Mouse (Mus musculus): ENCODE results near the gene Dars2. TPM values are rescaled to one million over a fixed set of nuclear protein-coding genes. Genes with fewer than 3 reads are reported as not detected.
"Not testable (repeated sequence)": the region's sequence is repeated elsewhere in the genome, so short reads cannot be mapped to it uniquely, and the experiment has no call there.

Gene Dars2
- polyA plus RNA-seq, 1 experiment: 17.0 TPM

DNA sequence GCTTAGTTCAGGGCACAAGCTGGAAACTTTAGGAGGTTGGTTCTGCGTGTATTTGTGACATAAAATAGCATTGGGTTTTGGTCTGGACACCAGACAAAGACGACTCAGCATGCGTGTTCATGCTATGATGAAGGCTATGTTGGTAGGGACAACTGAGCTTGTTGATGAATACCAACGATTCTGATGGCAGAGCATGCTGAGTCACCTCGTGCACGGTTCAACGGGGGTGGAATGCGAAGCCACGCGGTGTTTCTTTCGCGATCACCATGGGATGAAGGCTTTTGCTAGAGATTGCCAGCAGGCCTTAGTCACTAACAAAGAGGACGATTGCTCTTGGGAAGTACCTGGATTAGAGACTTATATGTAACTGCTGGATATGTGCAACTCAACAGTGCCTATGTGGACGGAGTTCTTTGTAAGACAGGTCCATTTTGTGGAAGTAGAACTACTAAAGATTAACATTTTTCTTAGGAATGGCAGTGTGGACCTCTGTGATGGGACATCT, 35.1 kb downstream of the Dars2 start:
- no peak for DNase-seq (ENCODE audit: low spot score)

DNA sequence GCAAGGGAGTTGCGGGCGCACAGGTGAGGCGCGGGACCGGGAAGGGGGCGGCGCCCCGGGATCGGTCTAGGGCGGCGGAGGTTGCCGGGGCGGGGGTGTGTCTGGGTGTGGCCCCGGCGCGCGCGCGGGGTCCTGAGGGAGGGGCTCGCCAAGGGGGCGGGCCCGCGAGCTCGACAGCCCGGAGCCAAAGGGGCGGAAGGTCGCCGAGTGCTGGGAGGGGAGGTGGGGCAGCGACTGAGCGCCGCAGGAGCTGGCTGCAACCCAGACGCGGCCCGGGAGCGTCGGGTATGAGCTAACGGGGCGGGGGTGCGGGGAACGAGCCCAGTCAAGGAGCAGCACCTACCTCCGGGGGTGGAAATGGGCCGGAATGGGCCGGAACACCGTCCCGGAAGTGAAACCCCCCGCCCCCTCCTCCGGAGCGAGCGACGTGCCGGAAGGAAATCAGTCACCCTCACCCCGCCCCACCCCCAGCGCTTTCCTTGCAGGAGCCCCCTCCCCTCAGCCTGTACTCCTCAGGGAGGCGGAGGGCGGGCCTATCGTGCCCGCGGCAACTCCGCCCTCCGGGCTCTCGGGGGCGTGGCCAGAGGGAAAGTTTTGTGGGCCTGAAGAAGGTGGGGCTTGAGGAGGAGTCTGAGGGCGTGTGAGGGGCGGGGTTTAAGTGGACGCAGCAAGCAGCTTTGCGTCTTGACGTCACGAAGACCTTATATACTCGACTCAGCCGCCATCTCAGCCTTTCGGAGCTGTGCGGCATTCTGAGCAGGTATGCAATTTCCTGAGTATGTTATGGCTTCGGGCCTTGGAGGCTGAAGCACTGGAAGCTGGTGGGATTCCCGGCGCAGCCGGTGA, 35.8 kb downstream of the Dars2 start, which contains the start of gene Zbtb37:
TSS of gene Zbtb37 (minus strand) at position 415 of the 846 bp plus-strand sequence.
- peak; percentile 93 for DNase-seq (ENCODE audit: low spot score)

DNA sequence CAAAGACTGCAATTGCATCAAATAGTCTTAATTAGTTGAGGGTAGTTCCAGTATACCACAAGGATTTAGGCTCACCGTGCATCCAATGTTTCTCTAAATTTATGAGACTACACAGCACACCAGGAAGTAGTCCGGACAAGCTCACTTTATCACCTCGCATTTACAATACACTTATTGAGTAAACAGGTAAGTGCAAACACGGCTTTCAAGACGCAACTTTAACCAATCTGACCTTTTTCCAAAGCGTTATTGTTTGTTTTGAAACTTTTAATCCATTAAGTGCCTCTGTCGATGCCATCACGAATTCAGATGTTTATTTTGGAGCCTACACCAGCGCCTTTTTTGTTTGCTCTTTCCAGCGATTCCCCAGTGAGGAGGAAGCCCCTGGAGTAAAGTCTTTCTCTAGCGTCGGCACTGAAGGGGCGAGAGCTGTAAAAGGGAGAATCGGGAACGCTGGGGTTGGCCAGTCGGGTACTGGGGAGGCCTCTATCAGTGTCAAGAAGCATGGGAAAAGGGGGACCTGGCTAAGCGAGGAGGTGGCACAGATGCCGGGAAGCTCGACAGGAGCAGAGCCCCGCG, 36.5 kb downstream of the Dars2 start:
- DNase-seq (ENCODE audit: low spot score): no peak

DNA sequence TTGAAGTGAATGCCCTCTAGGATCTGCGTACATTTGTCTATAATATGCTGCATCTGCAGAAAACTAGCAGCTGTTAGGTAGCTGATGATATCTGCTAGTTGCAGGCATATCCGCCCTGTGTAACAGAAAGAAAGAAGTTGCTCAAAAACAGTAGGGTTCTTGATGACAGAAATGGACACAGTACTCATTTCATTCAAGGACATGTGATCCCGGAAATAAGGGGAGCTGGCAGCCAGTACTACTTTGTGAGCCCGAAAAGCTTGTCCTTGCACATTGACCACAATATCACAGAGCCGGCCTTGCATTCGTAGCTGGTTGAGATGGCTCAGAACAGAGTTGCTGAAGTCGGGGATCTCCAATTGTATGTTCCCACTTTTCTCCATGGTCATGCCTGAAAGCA, 38.1 kb downstream of the Dars2 start:
- DNase-seq (ENCODE audit: low spot score): no peak

DNA sequence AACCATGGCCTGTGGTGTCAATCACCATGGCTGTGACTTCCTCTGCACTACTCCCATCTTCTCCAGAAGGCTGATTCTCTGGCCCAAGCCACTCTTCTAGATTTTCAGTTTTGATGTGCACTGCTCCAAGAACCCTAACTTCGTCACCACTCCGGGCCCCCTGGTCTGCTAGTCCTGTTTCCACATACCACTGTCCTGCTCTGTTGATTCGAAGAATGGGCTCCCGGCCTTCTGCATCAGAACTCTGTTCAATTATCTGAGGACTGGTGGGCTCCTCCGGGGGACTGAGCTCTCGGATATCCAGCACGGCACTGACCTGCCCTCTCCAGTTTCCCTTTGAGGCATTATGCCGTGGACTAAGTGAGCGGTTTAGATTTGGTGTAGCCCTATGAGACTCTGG, 38.6 kb downstream of the Dars2 start:
- no peak for DNase-seq (ENCODE audit: low spot score)

DNA sequence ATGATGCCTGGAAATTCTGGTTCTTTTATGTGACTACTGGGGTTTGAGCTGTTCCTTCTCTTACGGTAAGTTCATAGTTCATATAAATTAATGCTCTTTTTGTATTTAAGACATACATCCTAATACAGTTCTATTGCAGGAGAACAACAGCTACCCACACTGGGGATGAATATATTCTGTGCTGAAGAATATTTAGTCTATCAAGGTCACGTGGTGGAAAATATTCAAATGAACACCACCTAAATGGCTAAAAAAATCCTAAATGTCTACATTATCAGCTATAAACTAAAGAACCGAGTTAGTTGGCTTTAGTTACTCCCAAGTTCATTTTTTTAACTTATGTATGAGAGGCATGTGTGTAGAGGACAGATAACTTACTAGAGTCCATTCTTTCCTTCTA, 40.4 kb downstream of the Dars2 start:
- no peak for DNase-seq (ENCODE audit: low spot score)

DNA sequence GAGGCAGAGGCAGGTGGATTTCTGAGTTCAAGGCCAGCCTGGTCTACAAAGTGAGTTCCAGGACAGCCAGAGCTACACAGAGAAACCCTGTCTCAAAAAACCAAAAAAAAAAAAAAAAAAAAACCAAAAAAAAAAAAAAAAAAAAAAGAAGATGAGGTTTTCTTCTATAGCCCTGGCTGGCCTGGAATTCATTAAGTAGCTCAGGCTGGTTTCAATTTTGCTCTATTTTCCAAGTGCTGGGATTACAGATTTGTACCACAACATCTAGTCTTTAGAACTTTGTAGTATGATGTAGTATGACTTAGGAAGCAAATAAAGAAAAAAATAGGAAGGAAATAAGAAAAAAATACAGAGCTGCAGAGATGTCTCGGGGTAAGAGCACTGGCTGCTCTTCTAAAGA, 42.0 kb downstream of the Dars2 start:
- DNase-seq (ENCODE audit: low spot score): not testable (repeated sequence)

DNA sequence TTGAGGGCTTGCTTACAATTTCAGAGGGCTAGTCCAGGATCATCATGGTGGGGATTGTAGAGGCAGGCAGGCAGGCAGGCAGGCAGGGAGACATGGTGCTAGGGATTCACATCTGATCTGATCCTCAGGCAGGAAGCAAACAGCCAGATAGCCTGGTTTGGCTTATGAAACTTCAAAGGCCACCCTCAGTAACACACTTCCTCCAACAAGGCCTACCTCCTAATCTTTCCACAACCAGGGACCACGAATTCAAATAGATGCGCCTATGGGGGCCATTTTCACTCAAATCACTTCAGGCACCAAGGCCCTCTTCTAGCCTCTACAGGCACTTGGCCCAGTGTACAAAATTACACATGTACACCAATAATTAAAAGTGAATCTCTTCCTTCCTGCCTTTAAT, 43.3 kb downstream of the Dars2 start:
- no peak for DNase-seq (ENCODE audit: low spot score)

DNA sequence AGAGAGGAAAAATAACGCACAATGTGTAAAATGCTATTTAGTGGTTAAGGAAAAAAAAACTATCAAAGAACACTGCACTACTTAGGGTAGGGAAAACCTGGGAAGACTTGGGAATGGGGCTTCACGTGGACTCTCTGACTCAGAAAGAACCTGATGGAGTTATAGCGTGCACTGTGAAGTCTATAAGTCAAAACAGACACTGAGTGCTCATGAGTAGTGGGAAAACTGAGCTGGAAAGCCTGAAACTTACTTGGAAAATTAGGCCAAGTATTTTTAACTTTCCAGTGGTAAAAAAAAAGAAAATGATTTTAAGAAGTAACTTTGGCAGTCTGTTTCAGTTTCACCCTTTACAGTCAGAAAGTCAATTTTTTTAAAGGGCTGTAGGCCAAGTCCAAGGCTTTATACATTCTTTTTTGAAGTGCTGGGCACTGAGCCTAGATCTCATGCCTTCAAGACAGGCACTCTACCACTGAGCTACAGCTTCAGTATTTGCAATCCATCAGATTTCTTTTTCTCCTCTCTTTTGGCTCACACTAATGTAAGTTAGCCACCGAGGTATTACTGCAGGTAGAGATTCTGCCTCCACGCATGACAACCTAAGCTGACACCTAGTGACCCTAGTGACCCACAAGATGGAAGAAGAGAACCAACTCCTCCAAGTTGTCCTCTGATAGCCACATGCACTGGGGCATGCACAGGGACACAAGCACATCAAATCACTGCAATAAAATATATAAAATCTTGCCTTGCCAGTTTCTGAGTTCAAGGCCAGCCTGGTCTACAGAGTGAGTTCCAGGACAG, 44.8 kb downstream of the Dars2 start:
- no peak for DNase-seq (ENCODE audit: low spot score)

DNA sequence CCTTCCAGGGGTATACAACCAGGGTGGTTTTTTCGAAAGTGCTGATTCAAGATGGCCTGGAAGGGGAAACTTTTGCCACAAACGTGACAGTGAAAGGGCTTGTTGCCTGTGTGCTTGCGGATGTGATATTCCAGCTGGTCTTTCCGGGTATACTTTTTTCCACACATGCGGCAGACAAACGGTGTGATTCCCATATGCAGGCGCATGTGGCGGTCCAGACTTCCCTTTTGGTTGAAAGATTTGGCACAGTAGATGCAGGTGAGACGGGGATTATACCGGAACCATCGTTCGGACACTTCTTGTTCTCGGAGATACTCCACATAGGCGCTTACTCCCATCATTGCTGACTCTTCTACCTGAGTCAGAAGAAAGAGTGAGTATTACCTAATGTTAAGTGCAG, 50.4 kb downstream of the Dars2 start:
- no peak for DNase-seq (ENCODE audit: low spot score)

DNA sequence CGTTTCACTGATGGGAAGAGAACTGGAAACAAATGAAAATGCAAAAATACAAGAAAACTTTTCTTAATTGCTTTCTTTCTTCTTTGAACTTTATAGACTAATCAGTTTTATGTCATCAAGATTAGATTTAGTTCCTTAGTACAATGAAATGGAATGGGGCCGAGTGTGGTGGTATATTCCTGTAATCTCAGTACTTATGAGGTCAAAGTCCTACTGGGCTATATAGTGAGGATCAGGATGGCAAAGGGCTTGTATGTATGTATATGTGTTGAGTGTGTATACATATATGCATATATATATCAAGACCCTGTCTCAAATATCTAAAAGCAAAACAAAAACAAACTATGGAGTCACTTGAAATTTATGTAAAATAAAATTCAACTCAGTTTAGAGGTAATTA, 54.1 kb downstream of the Dars2 start:
- no peak for DNase-seq (ENCODE audit: low spot score)

DNA sequence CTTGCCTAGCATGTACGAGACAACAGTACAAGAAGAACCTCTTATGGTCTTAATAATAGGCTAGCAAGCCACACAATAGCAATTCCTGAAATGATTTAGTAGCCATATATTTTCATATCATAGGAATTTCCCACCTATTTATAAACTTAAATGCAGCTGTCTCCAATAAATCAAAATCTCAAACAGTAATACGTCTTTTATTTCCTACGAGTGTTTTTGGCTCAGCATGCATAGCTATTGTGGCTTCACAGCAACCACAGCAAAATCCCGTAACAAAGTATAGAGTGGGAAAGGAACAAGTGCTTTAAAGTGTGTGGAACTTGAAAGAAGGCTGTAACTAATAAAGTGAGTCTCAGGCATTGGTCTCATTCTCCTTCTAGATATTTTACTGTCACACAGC, 60.0 kb downstream of the Dars2 start:
- DNase-seq (ENCODE audit: low spot score): no peak

DNA sequence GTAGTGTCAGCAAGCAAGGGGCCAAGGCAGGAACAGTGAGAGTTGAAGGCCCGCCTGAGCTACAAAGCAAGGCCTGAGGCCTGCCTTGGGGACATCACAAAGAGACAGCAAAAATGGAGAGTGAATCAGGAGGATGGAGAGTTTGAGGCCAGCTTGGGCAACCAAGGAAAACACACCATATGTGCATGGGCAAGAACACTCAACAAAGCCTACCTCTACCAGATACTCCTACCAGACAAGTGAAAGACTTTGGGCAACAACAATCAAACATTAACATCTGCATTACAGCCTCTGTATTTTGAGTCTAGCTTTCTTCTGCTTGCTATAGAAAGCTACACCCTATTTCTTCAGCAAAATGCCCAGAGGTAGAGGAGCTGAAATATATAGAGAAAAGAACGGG, 62.4 kb downstream of the Dars2 start:
- DNase-seq (ENCODE audit: low spot score): no peak

DNA sequence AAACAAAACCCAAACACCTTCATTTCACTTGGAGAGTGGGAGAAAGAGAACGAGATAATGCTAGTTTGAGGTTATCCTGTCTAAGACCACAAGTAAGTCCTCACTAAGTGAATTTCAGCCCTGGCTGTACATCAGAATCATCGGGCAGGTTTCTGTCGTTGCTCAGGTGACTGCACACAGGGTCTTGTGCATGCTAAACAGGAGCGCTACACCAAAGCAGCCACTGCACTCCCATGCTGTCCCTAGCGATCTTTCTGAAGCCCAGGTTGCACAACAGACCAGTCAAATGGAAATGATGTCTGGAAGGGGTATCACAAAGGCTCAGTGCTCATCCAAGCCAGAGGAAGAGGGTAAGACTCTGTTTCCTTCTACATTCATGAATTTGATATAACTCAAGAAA, 64.0 kb downstream of the Dars2 start:
- no peak for DNase-seq (ENCODE audit: low spot score)

DNA sequence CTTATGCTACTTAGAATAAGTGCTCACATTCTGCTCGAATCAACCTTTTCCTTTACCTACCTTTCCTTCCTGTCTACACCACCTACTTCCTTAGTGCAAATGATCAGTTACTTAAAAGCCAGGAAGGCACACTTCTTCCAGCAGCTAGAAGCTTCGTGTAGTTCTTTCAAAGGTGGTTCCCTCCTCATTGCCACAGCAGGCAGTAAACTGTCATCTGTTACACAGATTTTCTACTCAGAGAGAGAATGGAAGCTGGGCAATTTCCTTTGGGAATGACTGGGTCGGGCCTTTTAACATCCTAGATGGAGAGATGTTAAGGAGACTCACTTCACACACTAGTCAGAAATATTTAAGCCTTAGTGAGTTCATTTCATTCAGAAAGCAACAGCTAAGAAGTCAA, 64.9 kb downstream of the Dars2 start:
- DNase-seq (ENCODE audit: low spot score): no peak

DNA sequence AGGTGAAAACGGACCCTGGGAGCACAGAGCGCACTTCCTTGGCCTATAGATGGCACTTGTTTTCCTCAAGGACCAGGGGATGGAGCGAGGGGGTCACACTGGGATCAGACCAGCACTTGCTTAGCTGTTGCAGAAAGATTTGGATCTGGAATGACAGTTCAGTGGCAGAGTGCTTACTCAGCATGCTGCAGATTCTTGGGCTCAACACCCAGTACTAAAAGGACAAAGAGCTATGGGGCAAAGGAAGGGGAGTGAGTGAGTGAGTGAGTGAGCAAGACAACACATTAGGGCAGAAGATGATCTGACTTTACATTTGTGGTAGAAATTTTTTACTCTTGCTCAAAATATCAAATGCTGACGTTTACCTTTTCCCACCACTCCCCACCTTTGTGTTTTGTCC, 65.5 kb downstream of the Dars2 start:
- no peak for DNase-seq (ENCODE audit: low spot score)

DNA sequence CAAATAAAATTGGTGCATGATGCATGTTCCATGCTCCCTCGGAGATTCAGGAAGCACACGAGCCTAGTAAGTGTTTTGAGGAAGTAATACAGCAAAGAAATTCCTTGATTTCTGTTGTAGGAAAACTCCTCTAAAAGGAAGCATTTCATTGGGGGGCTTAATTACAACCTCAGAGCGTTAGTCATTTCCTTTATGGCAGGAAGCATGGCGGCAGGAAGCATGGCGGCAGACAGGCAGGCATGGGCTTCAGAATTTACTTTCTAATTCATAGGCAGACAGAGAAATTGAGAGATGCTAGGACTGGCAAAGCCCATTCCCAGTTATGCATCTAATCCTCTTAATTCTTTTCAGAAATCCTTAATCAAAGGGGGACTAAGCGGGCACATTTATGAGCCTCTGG, 76.6 kb downstream of the Dars2 start:
- no peak for DNase-seq (ENCODE audit: low spot score)

Other genes starting within 250 kb of the Dars2 start
- gene Rc3h1, start 164.2 kb downstream of the Dars2 start, polyA plus RNA-seq (2012; rRNA removed): 9.5 and 11.0 TPM in 2 replicates
- 0.22 and 0.27 TPM in 2 replicates for gene Serpinc1, start 92.1 kb downstream of the Dars2 start, polyA plus RNA-seq (2012; rRNA removed)
- gene Zbtb37, start 35.8 kb downstream of the Dars2 start, polyA plus RNA-seq (2012; rRNA removed): 4.1 and 4.2 TPM in 2 replicates
- 2.6 and 3.2 TPM in 2 replicates for gene Cenpl, start 55 bp upstream of the Dars2 start, polyA plus RNA-seq (2012; rRNA removed)
- 14.7 and 15.4 TPM in 2 replicates for gene Klhl20, start 60.9 kb upstream of the Dars2 start, polyA plus RNA-seq (2012; rRNA removed)
- 0.12 and 0.23 TPM in 2 replicates for gene Ankrd45, start 72.0 kb upstream of the Dars2 start, polyA plus RNA-seq (2012; rRNA removed)
- not detected in 2 replicates for gene Tex50, start 88.7 kb upstream of the Dars2 start, polyA plus RNA-seq (2012; rRNA removed)
- gene Prdx6, start 180.6 kb upstream of the Dars2 start, polyA plus RNA-seq (2012; rRNA removed): 171 and 185 TPM in 2 replicates